Mouse (Mus musculus) liver, postnatal 0 days (tissue): ENCODE results near the gene Mmp10.

Experiments
- CTCF ChIP-seq: sonication (generic); IDR thresholded peaks from 2 replicates; pipeline ENCODE4 v1.5.1; 2016; ENCODE audit warnings: antibody characterized with exemption, low read depth
- EP300 ChIP-seq: IDR thresholded peaks from 2 replicates; pipeline ENCODE4 v1.6.1; 2016; ENCODE audit warnings: antibody characterized with exemption, low read depth, mild to moderate bottlenecking

DNA sequence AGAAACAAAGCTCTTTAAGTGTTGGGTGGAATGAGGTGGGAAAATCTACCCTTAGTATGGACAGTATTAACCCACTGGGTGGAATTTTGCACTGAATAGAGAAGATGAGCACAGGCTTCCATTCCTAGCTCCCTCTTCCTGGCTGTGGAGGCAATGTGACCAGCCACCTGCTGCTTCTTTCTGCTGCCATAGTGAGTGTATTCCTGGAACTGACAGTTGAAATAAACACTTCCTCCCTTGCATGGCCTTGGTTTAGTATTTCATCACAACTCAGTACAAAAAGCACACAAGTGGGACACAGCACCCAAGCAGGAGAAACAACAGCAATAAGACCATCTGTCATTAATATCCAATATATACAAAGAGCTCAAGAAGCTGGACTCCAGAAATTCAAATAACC, 49.8 kb downstream of the Mmp10 start:
- TF ChIP-seq CTCF (no peak), EP300 (no peak)
